In genomic region chr8:70376275-70376741, GRCm38 (mm10) we compare ENCODE assay signal across 9 mouse cellular contexts. TPM values are rescaled to one million over a fixed set of nuclear protein-coding genes. Genes with fewer than 3 reads are reported as not detected.
DNase-seq lines count a peak whose midpoint lies in the region; ATAC-seq and TF ChIP-seq lines count a peak whose summit lies in the region.
"Had no signal": no experiment of that assay in that cellular context is flagged by ENCODE, and none has a peak within 500 bp of the region (broad histone marks: within the 10 kb centered on the region; RNA-seq: fewer than 3 reads in every experiment).

No protein-coding gene starts in this region.

- WGBS in cerebellum, adult 2 months = 5% methylated on average over 37 of the region's 37 CpGs
- 10% methylated on average over 37 of the region's 37 CpGs for WGBS in thymus, adult 2 months
- 9% methylated on average over 37 of the region's 37 CpGs for WGBS in liver, embryonic 14.5 days (ENCODE audit: insufficient replicate concordance)
- WGBS in stomach, postnatal 0 days = 8% methylated on average over 37 of the region's 37 CpGs

- no peak for TF ChIP-seq POLR2A in cerebellum, adult 2 months (IDR thresholded peaks at IDR 0.05; ENCODE audit: borderline replicate concordance, insufficient read depth, low read length)
- TF ChIP-seq POLR2A in thymus, adult 2 months (IDR thresholded peaks at IDR 0.05; ENCODE audit: control insufficient read depth, extremely low read depth, insufficient read depth, low read length, poor library complexity) = no peak

- H3K4me1 ChIP-seq in cerebellum, adult 2 months (ENCODE audit: control insufficient read depth, insufficient read depth, low read length) = peaks cover 15% of the 10 kb centered on the region
- peaks cover 30% of the 10 kb centered on the region for H3K4me1 ChIP-seq in thymus, adult 2 months (replicated peaks; ENCODE audit: control insufficient read depth, insufficient read depth, low read length)
- no peaks in the 10 kb centered on the region; a peak in 3 of 4 replicates for H3K4me1 ChIP-seq in liver, embryonic 14.5 days (replicated peaks; ENCODE audit: control insufficient read depth in 2 of 2, insufficient read depth in 2 of 2, low read length in 1 of 2)
- 0 out of 2 replicates have a peak, but pooled peaks cover 4% of the 10 kb centered on the region for H3K4me1 ChIP-seq in stomach, postnatal 0 days (replicated peaks; ENCODE audit: control insufficient read depth, insufficient read depth)

- TF ChIP-seq CTCF in cerebellum, adult 2 months (IDR thresholded peaks at IDR 0.05; ENCODE audit: borderline replicate concordance, insufficient read depth, low read depth, low read length) = no peak
- TF ChIP-seq CTCF in thymus, adult 2 months (IDR thresholded peaks at IDR 0.05; ENCODE audit: borderline replicate concordance, control insufficient read depth, extremely low read depth, insufficient read depth, low read length, poor library complexity) = no peak
- TF ChIP-seq CTCF in liver, embryonic 14.5 days (IDR thresholded peaks at IDR 0.05; ENCODE audit: low read depth) = no peak
- no peak for TF ChIP-seq CTCF in stomach, postnatal 0 days (IDR thresholded peaks at IDR 0.05; ENCODE audit: low read depth)

- peak overlapping the region; percentile 8; the same call in 1 of the 2 replicates for H3K4me2 ChIP-seq in liver, embryonic 14.5 days (ENCODE audit: low read depth)
- H3K4me2 ChIP-seq in stomach, postnatal 0 days (replicated peaks; ENCODE audit: low read depth) = peak overlapping the region; percentile 23

- no peak overlapping the region for H3K27ac ChIP-seq in cerebellum, adult 2 months (ENCODE audit: insufficient read depth, low read length)
- no peak overlapping the region for H3K27ac ChIP-seq in thymus, adult 2 months (ENCODE audit: control insufficient read depth, insufficient read depth, low read length)
- H3K27ac ChIP-seq in liver, embryonic 14.5 days = no peak overlapping the region
- no peak overlapping the region for H3K27ac ChIP-seq in stomach, postnatal 0 days (replicated peaks)

- no peak overlapping the region for H3K9ac ChIP-seq in liver, embryonic 14.5 days (replicated peaks)
- H3K9ac ChIP-seq in stomach, postnatal 0 days (ENCODE audit: low read length) = no peak overlapping the region

- no peaks in the 10 kb centered on the region for H3K9me3 ChIP-seq in liver, embryonic 14.5 days (ENCODE audit: control insufficient read depth, low read length)
- H3K9me3 ChIP-seq in stomach, postnatal 0 days (ENCODE audit: control insufficient read depth, low read length) = no peaks in the 10 kb centered on the region

- TF ChIP-seq EP300 in liver, embryonic 14.5 days (IDR thresholded peaks at IDR 0.05; ENCODE audit: low read depth) = no peak
- TF ChIP-seq EP300 in stomach, postnatal 0 days (optimal IDR thresholded peaks at IDR 0.05) = no peak

- peak; percentile 40 for DNase-seq in cerebellum, adult 8-10 months
- DNase-seq in cerebellum, adult 2 months = no peak
- DNase-seq in thymus, postnatal 25 days = peak; percentile 11
- no peak for DNase-seq in thymus, adult 2 months
- no peak for DNase-seq in liver, embryonic 14.5 days (ENCODE audit: low read depth in 3 of 3, low spot score in 3 of 3)
- DNase-seq in stomach, postnatal 0 days (ENCODE audit: low spot score) = peak; percentile 51
- DNase-seq in gastrocnemius, postnatal 25 days = no peak
- DNase-seq in layer of hippocampus, adult 18-20 months (ENCODE audit: low spot score in 2 of 2) = no peak

- no peak for ATAC-seq in liver, embryonic 14.5 days (ENCODE audit: insufficient read depth)
- no peak for ATAC-seq in stomach, postnatal 0 days (ENCODE audit: low FRiP score, low TSS enrichment)

- H3K27me3 ChIP-seq in cerebellum, adult 2 months (ENCODE audit: control insufficient read depth, insufficient read depth, low read length) = peaks cover 3% of the 10 kb centered on the region; the same call in 1 of the 2 replicates
- H3K27me3 ChIP-seq in thymus, adult 2 months (ENCODE audit: control insufficient read depth, insufficient read depth, low read length) = peaks cover 45% of the 10 kb centered on the region
- peaks cover 73% of the 10 kb centered on the region for H3K27me3 ChIP-seq in liver, embryonic 14.5 days (ENCODE audit: control insufficient read depth, insufficient read depth, low read length)
- H3K27me3 ChIP-seq in stomach, postnatal 0 days (ENCODE audit: control insufficient read depth, insufficient read depth, low read length) = peaks cover 23% of the 10 kb centered on the region

- no peaks in the 10 kb centered on the region for H3K36me3 ChIP-seq in thymus, adult 2 months (ENCODE audit: control insufficient read depth, insufficient read depth, low read length)
- H3K36me3 ChIP-seq in liver, embryonic 14.5 days (replicated peaks; ENCODE audit: control insufficient read depth, insufficient read depth, low read depth) = no peaks in the 10 kb centered on the region
- no peaks in the 10 kb centered on the region for H3K36me3 ChIP-seq in stomach, postnatal 0 days (ENCODE audit: control insufficient read depth, insufficient read depth, low read length)

- no peak overlapping the region for H3K4me3 ChIP-seq in cerebellum, adult 2 months (replicated peaks; ENCODE audit: insufficient read depth, low read depth, low read length)
- no peak overlapping the region for H3K4me3 ChIP-seq in thymus, adult 2 months (ENCODE audit: control insufficient read depth, insufficient read depth, low read length)
- H3K4me3 ChIP-seq in liver, embryonic 14.5 days (ENCODE audit: insufficient read depth in 1 of 2, low read depth in 2 of 2, low read length in 2 of 2) = peak overlapping the region in 1 of 2 experiments; percentile 4; a peak in 1 of 4 replicates
- peak overlapping the region; percentile 10; the same call in 1 of the 2 replicates for H3K4me3 ChIP-seq in stomach, postnatal 0 days (ENCODE audit: low read depth, low read length)

RNA-seq across cellular contexts. Expression of gene Comp, which starts 3.0 kb away (rescaled TPM):
- polyA plus RNA-seq in cerebellum, adult 2 months (2012; rRNA removed) = 2.2 and 3.1 TPM in 2 replicates
- polyA plus RNA-seq in thymus, adult 2 months (2012; rRNA removed) = 4.1 and 4.7 TPM in 2 replicates
- 0.39 and 0.47 TPM in 2 replicates for polyA plus RNA-seq in liver, embryonic 14.5 days (2012; rRNA removed)
- 0.29 and 0.85 TPM in 2 replicates for polyA plus RNA-seq in liver, embryonic 14.5 days (2014; fragmentation: Nextera tagmentation; extraction: Ambion mirVana)
- polyA plus RNA-seq in stomach, postnatal 0 days (2015; fragmentation: Nextera tagmentation; extraction: Ambion mirVana) = 0.15 and 0.42 TPM in 2 replicates
- 10 to 100 TPM in 1 of 2 experiments, 1 to 10 TPM in 1; 5.9 to 14.7 TPM for total RNA-seq in gastrocnemius, postnatal 25 days (2021)
- total RNA-seq in layer of hippocampus, adult 18-20 months (2021) = under 1 TPM; 0.13 to 0.42 TPM
- total RNA-seq: liver, adult 2 months had no signal
- polyA plus RNA-seq: liver, adult 2 months had no signal

RNA-seq across cellular contexts. Expression of gene Upf1, which starts 23.2 kb away (rescaled TPM):
- polyA plus RNA-seq in cerebellum, adult 2 months (2012; rRNA removed) = 37.9 and 41.3 TPM in 2 replicates
- polyA plus RNA-seq in thymus, adult 2 months (2012; rRNA removed) = 76.0 and 104 TPM in 2 replicates
- 12.3 and 14.1 TPM in 2 replicates for polyA plus RNA-seq in liver, embryonic 14.5 days (2012; rRNA removed)
- 9.3 and 11.6 TPM in 2 replicates for polyA plus RNA-seq in liver, embryonic 14.5 days (2014; fragmentation: Nextera tagmentation; extraction: Ambion mirVana)
- polyA plus RNA-seq in stomach, postnatal 0 days (2015; fragmentation: Nextera tagmentation; extraction: Ambion mirVana) = 9.5 and 9.6 TPM in 2 replicates
- total RNA-seq in gastrocnemius, postnatal 25 days (2021) = 10 to 100 TPM; 28.9 to 29.5 TPM
- total RNA-seq in layer of hippocampus, adult 18-20 months (2021) = 10 to 100 TPM; 74.5 to 75.6 TPM

RNA-seq across cellular contexts. Expression of gene Gdf1, which starts 46.7 kb away (rescaled TPM):
- polyA plus RNA-seq in cerebellum, adult 2 months (2012; rRNA removed) = 19.1 and 21.0 TPM in 2 replicates
- 0.13 and 0.23 TPM in 2 replicates for polyA plus RNA-seq in thymus, adult 2 months (2012; rRNA removed)
- polyA plus RNA-seq in liver, embryonic 14.5 days (2012; rRNA removed) = 0.16 and 0.22 TPM in 2 replicates
- polyA plus RNA-seq in liver, embryonic 14.5 days (2014; fragmentation: Nextera tagmentation; extraction: Ambion mirVana) = not detected in 2 replicates
- polyA plus RNA-seq in stomach, postnatal 0 days (2015; fragmentation: Nextera tagmentation; extraction: Ambion mirVana) = 0.53 TPM in 2 replicates
- total RNA-seq in gastrocnemius, postnatal 25 days (2021) = 1 to 10 TPM in 1 of 2 experiments, under 1 TPM in 1; 0.72 to 2.5 TPM
- total RNA-seq in layer of hippocampus, adult 18-20 months (2021) = 10 to 100 TPM; 15.1 to 18.2 TPM
- total RNA-seq: liver, adult 2 months had no signal
- polyA plus RNA-seq: liver, adult 2 months had no signal

Comparison
In these comparisons a context has a peak if more than half of its experiments do, and no peak if none do; other contexts are left out.
1. DNase-seq: peak in cerebellum, adult 8-10 months (single experiment), thymus, postnatal 25 days (single experiment) and stomach, postnatal 0 days (single experiment); none in cerebellum, adult 2 months (0 of 2), thymus, adult 2 months (single experiment), liver, embryonic 14.5 days (0 of 3), gastrocnemius, postnatal 25 days (single experiment) and layer of hippocampus, adult 18-20 months (0 of 2).
2. RNA of gene Gdf1, which starts 46.7 kb away (polyA plus RNA-seq): 19.1 to 21.0 TPM in cerebellum, adult 2 months; 0.53 TPM in stomach, postnatal 0 days, 0.16 to 0.22 TPM in liver, embryonic 14.5 days and 0.13 to 0.23 TPM in thymus, adult 2 months; every median in the first group is over 10 times any median in the second.